Mouse (Mus musculus): ENCODE results near the gene Isg20l2.

Gene Isg20l2

DNA sequence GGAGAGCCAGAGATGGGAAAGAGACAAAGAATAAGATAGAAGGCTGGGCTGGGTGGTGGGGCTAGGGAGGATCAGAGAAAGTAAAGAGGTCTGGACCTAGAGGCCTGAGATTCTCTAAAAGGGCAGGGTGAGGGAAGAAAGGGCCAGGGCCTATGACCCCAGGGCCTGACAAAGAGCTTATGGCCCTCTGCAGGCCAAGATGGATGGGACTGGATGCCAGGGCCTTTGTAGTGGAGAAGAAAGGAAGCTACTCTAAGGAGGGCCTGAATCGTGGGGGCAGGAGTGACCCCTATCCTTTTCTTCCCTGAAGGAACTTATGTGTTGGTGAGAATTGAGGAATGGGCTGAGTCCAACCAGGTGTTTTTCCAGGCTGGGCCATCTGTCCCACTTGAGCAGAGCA is 27.9 kb downstream of the Isg20l2 start:
- TF ChIP-seq POU5F1 (IDR thresholded peaks at IDR 0.05; ENCODE audit: borderline replicate concordance, low read length) (no peak), CTCF (conservative IDR thresholded peaks at IDR 0.05; ENCODE audit: low read length) (no peak), NANOG (IDR thresholded peaks at IDR 0.05; ENCODE audit: borderline replicate concordance, low read length) (no peak)
- Histone ChIP-seq H3K4me3 (replicated peaks; ENCODE audit: low read length) (no peak overlapping the region), H3K36me3 (ENCODE audit: insufficient read depth, low read length) (peaks cover 4% of the 10 kb centered on the region; the same call in 1 of the 2 replicates), H3K27me3 (ENCODE audit: insufficient read depth, low read length) (peaks cover 89% of the 10 kb centered on the region), H3K9me3 (ENCODE audit: low read length) (no peaks in the 10 kb centered on the region), H3K4me1 (replicated peaks; ENCODE audit: low read depth, low read length) (peaks cover 27% of the 10 kb centered on the region)

DNA sequence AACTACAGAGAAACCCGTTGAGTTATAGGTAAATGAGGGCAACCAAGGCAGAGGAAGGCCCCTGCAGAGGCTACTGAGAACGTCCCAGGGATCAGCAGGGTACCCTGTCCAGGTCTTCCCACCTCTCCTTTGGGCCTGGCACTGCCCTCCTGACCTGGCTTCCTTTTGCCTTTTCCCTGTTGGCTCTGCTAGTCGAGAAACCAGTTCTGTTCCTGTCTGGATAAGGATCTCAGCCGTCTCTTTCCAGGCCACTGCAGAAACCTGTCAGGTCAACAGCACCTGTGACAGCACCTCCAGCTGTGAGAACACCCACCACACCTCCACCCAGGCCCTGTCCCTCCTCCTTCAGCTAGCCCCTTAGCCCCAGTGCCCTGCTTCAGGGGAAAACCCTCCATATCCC is 28.4 kb downstream of the Isg20l2 start:
- TF ChIP-seq NANOG (IDR thresholded peaks at IDR 0.05; ENCODE audit: borderline replicate concordance, low read length), result no peak
- TF ChIP-seq POU5F1 (IDR thresholded peaks at IDR 0.05; ENCODE audit: borderline replicate concordance, low read length), result no peak
- no peak for TF ChIP-seq CTCF (conservative IDR thresholded peaks at IDR 0.05; ENCODE audit: low read length)
- Histone ChIP-seq H3K36me3 (ENCODE audit: insufficient read depth, low read length) (peaks cover 1% of the 10 kb centered on the region; the same call in 1 of the 2 replicates), H3K27me3 (ENCODE audit: insufficient read depth, low read length) (peaks cover 89% of the 10 kb centered on the region), H3K4me3 (replicated peaks; ENCODE audit: low read length) (no peak overlapping the region), H3K4me1 (replicated peaks; ENCODE audit: low read depth, low read length) (peaks cover 23% of the 10 kb centered on the region), H3K9me3 (ENCODE audit: low read length) (no peaks in the 10 kb centered on the region)

DNA sequence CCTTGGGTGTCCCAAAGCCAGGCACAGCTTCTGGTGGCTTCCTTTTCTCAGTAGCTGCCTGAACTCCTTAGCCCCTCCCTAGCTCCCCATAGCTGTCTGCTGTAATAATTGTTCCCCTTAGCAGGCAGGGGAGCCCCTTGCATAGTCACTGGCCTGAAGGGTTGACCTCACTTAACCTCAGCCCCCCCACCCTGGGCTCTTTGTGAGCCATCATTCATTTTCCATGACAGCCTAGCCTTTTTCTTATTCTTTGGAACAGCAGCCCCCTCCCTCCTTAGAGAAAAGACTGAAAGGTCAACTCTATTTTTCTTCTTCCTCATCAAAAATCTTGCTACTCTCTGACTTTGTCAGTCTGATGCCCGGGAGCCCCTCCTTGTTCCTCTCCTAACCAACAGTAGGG is 28.9 kb downstream of the Isg20l2 start:
- peaks cover 21% of the 10 kb centered on the region for H3K4me1 ChIP-seq (replicated peaks; ENCODE audit: low read depth, low read length)
- H3K27me3 ChIP-seq (ENCODE audit: insufficient read depth, low read length), result peaks cover 89% of the 10 kb centered on the region
- no peaks in the 10 kb centered on the region for H3K9me3 ChIP-seq (ENCODE audit: low read length)
- TF ChIP-seq NANOG (IDR thresholded peaks at IDR 0.05; ENCODE audit: borderline replicate concordance, low read length), result no peak
- no peak for TF ChIP-seq POU5F1 (IDR thresholded peaks at IDR 0.05; ENCODE audit: borderline replicate concordance, low read length)
- no peak for TF ChIP-seq CTCF (conservative IDR thresholded peaks at IDR 0.05; ENCODE audit: low read length)
- H3K36me3 ChIP-seq (ENCODE audit: insufficient read depth, low read length), result no peaks in the 10 kb centered on the region
- H3K4me3 ChIP-seq (replicated peaks; ENCODE audit: low read length), result no peak overlapping the region

DNA sequence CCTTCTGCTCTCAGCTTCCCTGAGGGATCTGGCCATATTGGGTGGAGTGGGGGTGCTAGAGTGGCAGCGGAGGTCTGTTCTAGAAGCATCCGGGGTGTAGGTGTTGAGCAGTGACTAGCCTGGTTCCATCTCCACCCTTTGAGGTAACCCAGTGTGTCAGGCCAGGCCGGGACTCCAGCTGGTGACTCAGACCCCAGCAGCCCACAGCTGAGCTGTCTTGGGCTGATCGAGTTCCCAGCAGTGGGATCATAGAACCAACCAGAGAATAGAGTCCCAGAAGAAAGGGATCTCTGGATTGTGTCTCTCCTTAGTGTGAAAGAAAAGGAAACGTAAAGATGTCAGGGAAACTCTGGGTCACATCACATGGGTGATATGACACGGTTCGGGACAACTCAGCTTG is 29.3 kb downstream of the Isg20l2 start:
- no peaks in the 10 kb centered on the region for H3K9me3 ChIP-seq (ENCODE audit: low read length)
- H3K27me3 ChIP-seq (ENCODE audit: insufficient read depth, low read length), result peaks cover 89% of the 10 kb centered on the region
- H3K4me1 ChIP-seq (replicated peaks; ENCODE audit: low read depth, low read length), result peaks cover 21% of the 10 kb centered on the region
- H3K36me3 ChIP-seq (ENCODE audit: insufficient read depth, low read length), result no peaks in the 10 kb centered on the region
- no peak overlapping the region for H3K4me3 ChIP-seq (replicated peaks; ENCODE audit: low read length)
- TF ChIP-seq POU5F1 (IDR thresholded peaks at IDR 0.05; ENCODE audit: borderline replicate concordance, low read length) (no peak), CTCF (conservative IDR thresholded peaks at IDR 0.05; ENCODE audit: low read length) (no peak), NANOG (IDR thresholded peaks at IDR 0.05; ENCODE audit: borderline replicate concordance, low read length) (no peak)

- Histone ChIP-seq H3K4me3 (replicated peaks; ENCODE audit: low read length) (peak overlapping the region; percentile 79), H3K27me3 (ENCODE audit: insufficient read depth, low read length) (peaks cover 86% of the 10 kb centered on the region), H3K9me3 (ENCODE audit: low read length) (0 out of 2 replicates have a peak, but pooled peaks cover under 1% of the 10 kb centered on the region), H3K36me3 (ENCODE audit: insufficient read depth, low read length) (no peaks in the 10 kb centered on the region), H3K4me1 (replicated peaks; ENCODE audit: low read depth, low read length) (peaks cover 21% of the 10 kb centered on the region)
- TF ChIP-seq NANOG (IDR thresholded peaks at IDR 0.05; ENCODE audit: borderline replicate concordance, low read length), result no peak
- TF ChIP-seq CTCF (conservative IDR thresholded peaks at IDR 0.05; ENCODE audit: low read length), result no peak
- TF ChIP-seq POU5F1 (IDR thresholded peaks at IDR 0.05; ENCODE audit: borderline replicate concordance, low read length), result no peak
Observed at GRCm38 (mm10) chr3:87960191-87960585, 30.1 kb downstream of the Isg20l2 start.

DNA sequence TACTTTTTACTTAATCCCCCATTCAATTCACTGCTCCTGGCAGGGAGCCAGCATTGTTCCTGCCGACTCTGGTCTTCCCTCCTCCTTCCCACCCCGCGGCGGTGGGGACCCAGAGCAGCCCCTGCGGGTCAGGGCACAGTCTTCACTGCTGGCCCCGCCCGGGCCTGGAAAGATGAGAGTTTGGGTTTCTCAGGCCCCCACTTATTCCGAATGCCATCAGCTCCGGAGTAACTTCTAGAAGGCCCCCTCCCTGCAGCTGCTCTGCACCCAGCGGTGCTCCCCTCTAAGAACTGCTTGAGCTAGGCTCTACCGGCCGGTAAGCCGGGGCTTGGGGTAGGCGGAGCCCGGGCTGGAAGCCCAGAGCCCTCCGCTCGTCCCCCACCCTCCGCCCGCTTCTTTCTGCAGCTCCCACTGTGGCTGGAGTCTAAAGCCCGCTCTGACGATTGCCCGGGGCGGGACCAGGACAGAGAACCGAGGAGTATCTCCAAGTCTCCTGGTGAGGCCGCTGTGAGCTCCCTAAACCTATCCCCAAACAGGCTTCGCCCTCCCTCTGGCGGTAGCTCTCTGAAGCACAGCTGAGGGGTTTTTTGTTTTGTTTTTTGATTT is 30.6 kb downstream of the Isg20l2 start:
- H3K27me3 ChIP-seq (ENCODE audit: insufficient read depth, low read length), result peaks cover 85% of the 10 kb centered on the region

DNA sequence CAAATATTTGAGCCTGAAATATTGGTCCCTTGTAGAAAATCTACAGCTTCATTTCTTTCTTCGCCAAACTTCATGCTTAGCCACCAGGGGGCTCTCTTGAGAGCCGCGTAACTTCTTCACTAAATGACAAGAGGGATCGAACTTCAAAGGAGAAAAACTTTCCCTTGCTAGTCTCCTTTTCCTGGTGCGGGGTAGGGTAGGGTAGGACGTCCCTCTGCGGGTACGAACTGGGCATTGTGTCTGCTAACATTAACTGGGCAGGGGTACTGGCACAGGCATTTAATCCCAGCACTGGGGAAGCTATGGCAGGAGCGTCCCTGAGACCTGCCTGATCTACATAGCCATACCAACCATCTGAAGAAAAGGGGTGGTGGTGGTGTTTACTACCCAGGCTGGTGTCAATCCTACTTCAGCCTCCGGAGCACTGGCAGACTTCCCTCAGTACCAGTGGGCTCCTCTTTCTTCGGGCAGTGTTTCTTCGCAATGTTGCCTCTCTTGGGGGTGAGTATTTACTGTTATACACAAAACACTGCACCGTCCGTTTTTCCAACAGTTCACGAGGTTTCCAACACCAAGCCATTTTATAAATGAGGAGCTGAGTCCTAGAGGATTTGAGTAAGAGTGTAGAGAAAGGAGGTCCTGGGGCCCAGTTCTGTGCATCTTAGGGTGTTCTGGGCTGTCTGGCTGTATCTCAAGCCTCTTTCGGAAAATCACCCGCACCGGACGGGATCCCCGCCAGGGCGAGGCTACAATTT is 40.2 kb downstream of the Isg20l2 start:
- 0 out of 2 replicates have a peak, but pooled peaks cover 2% of the 10 kb centered on the region for H3K9me3 ChIP-seq (ENCODE audit: low read length)
- H3K27me3 ChIP-seq (ENCODE audit: insufficient read depth, low read length), result peaks cover 81% of the 10 kb centered on the region
- peaks cover under 1% of the 10 kb centered on the region; the same call in 1 of the 2 replicates for H3K36me3 ChIP-seq (ENCODE audit: insufficient read depth, low read length)
- no peak for TF ChIP-seq POU5F1 (IDR thresholded peaks at IDR 0.05; ENCODE audit: borderline replicate concordance, low read length)
- TF ChIP-seq CTCF (conservative IDR thresholded peaks at IDR 0.05; ENCODE audit: low read length), result peak; percentile 80
- H3K4me3 ChIP-seq (replicated peaks; ENCODE audit: low read length), result peak overlapping the region; percentile 79
- peaks cover 48% of the 10 kb centered on the region for H3K4me1 ChIP-seq (replicated peaks; ENCODE audit: low read depth, low read length)

More for the DNA sequence above, 30.6 kb downstream of the Isg20l2 start:
- Histone ChIP-seq H3K4me1 (replicated peaks; ENCODE audit: low read depth, low read length) (peaks cover 21% of the 10 kb centered on the region), H3K4me3 (replicated peaks; ENCODE audit: low read length) (peak overlapping the region; percentile 79), H3K9me3 (ENCODE audit: low read length) (0 out of 2 replicates have a peak, but pooled peaks cover 4% of the 10 kb centered on the region), H3K36me3 (ENCODE audit: insufficient read depth, low read length) (no peaks in the 10 kb centered on the region)
- TF ChIP-seq CTCF (conservative IDR thresholded peaks at IDR 0.05; ENCODE audit: low read length), result peak; percentile 93
- no peak for TF ChIP-seq POU5F1 (IDR thresholded peaks at IDR 0.05; ENCODE audit: borderline replicate concordance, low read length)

- H3K36me3 ChIP-seq (ENCODE audit: insufficient read depth, low read length), result peaks cover 3% of the 10 kb centered on the region; the same call in 1 of the 2 replicates
- TF ChIP-seq NANOG (IDR thresholded peaks at IDR 0.05; ENCODE audit: borderline replicate concordance, low read length) (no peak), CTCF (conservative IDR thresholded peaks at IDR 0.05; ENCODE audit: low read length) (no peak), POU5F1 (IDR thresholded peaks at IDR 0.05; ENCODE audit: borderline replicate concordance, low read length) (no peak)
- no peaks in the 10 kb centered on the region for H3K9me3 ChIP-seq (ENCODE audit: low read length)
- peak within 1 kb of the TSS; percentile 79 for H3K4me3 ChIP-seq (replicated peaks; ENCODE audit: low read length)
- peaks cover 54% of the 10 kb centered on the region for H3K4me1 ChIP-seq (replicated peaks; ENCODE audit: low read depth, low read length)
- H3K27me3 ChIP-seq (ENCODE audit: insufficient read depth, low read length), result peaks cover 84% of the 10 kb centered on the region
Observed at GRCm38 (mm10) chr3:87970939-87971488, 40.9 kb downstream of the Isg20l2 start, which contains the start of gene Nes. Gene Nes (plus strand): TSS chr3:87971078.

Measured in E14TG2a.4 (cell line).